Mouse (Mus musculus): ENCODE data around the gene Ugt1a1. TPM values are rescaled to one million over a fixed set of nuclear protein-coding genes. Genes with fewer than 3 reads are reported as not detected.

Gene Ugt1a1
- total and polyA plus RNA-seq, 2 experiments from 2014 or later: not detected

- Histone ChIP-seq H3K9me3 (ENCODE audit: low read length) (peaks cover 97% of the 10 kb centered on the region), H3K9ac (replicated peaks; ENCODE audit: low read length, poor library complexity, severe bottlenecking) (no peak overlapping the region), H3K27me3 (ENCODE audit: insufficient read depth, low read length) (no peaks in the 10 kb centered on the region), H3K27ac (ENCODE audit: low read depth, low read length) (no peak overlapping the region), H3K4me1 (ENCODE audit: insufficient read depth, low read length) (no peaks in the 10 kb centered on the region), H3K36me3 (ENCODE audit: insufficient read depth, low read length) (no peaks in the 10 kb centered on the region), H3K4me3 (ENCODE audit: low read depth, low read length) (no peak overlapping the region), H3K4me2 (ENCODE audit: low read depth, low read length, poor library complexity, severe bottlenecking) (no peak overlapping the region)
- WGBS: 68% methylated on average over 4 of the region's 4 CpGs
- TF ChIP-seq CTCF (IDR thresholded peaks at IDR 0.05): no peak
- DNase-seq (ENCODE audit: low spot score): no peak
- ATAC-seq (ENCODE audit: low FRiP score): no peak
These were observed 36.9 kb downstream of the Ugt1a1 start for GRCm38 (mm10) chr1:88248658-88249057.

GRCm38 (mm10) chr1:88249596-88249995 lies 37.8 kb downstream of the Ugt1a1 start:
- Histone ChIP-seq H3K4me3 (ENCODE audit: low read depth, low read length) (no peak overlapping the region), H3K4me1 (ENCODE audit: insufficient read depth, low read length) (no peaks in the 10 kb centered on the region), H3K9me3 (ENCODE audit: low read length) (peaks cover 97% of the 10 kb centered on the region), H3K4me2 (ENCODE audit: low read depth, low read length, poor library complexity, severe bottlenecking) (no peak overlapping the region), H3K27ac (ENCODE audit: low read depth, low read length) (no peak overlapping the region), H3K36me3 (ENCODE audit: insufficient read depth, low read length) (no peaks in the 10 kb centered on the region), H3K27me3 (ENCODE audit: insufficient read depth, low read length) (no peaks in the 10 kb centered on the region), H3K9ac (replicated peaks; ENCODE audit: low read length, poor library complexity, severe bottlenecking) (no peak overlapping the region)
- WGBS: 76% methylated on average over 7 of the region's 7 CpGs
- ATAC-seq (ENCODE audit: low FRiP score) (no peak), DNase-seq (ENCODE audit: low spot score) (no peak)
- TF ChIP-seq CTCF (IDR thresholded peaks at IDR 0.05): no peak

- no peak overlapping the region for H3K4me3 ChIP-seq (ENCODE audit: low read depth, low read length)
- 80% methylated on average over 5 of the region's 5 CpGs for WGBS
- H3K9ac ChIP-seq (replicated peaks; ENCODE audit: low read length, poor library complexity, severe bottlenecking): no peak overlapping the region
- H3K27me3 ChIP-seq (ENCODE audit: insufficient read depth, low read length): no peaks in the 10 kb centered on the region
- DNase-seq (ENCODE audit: low spot score) (no peak), ATAC-seq (ENCODE audit: low FRiP score) (no peak)
- no peaks in the 10 kb centered on the region for H3K4me1 ChIP-seq (ENCODE audit: insufficient read depth, low read length)
- H3K27ac ChIP-seq (ENCODE audit: low read depth, low read length): no peak overlapping the region
- H3K36me3 ChIP-seq (ENCODE audit: insufficient read depth, low read length): no peaks in the 10 kb centered on the region
- H3K4me2 ChIP-seq (ENCODE audit: low read depth, low read length, poor library complexity, severe bottlenecking): no peak overlapping the region
- TF ChIP-seq CTCF (IDR thresholded peaks at IDR 0.05): no peak
- H3K9me3 ChIP-seq (ENCODE audit: low read length): peaks cover 97% of the 10 kb centered on the region
These were observed 38.3 kb downstream of the Ugt1a1 start for GRCm38 (mm10) chr1:88250023-88250422.

- Histone ChIP-seq H3K27ac (ENCODE audit: low read depth, low read length) (no peak overlapping the region), H3K4me2 (ENCODE audit: low read depth, low read length, poor library complexity, severe bottlenecking) (no peak overlapping the region), H3K9ac (replicated peaks; ENCODE audit: low read length, poor library complexity, severe bottlenecking) (no peak overlapping the region), H3K4me3 (ENCODE audit: low read depth, low read length) (no peak overlapping the region), H3K9me3 (ENCODE audit: low read length) (peaks cover 95% of the 10 kb centered on the region), H3K36me3 (ENCODE audit: insufficient read depth, low read length) (no peaks in the 10 kb centered on the region), H3K4me1 (ENCODE audit: insufficient read depth, low read length) (no peaks in the 10 kb centered on the region), H3K27me3 (ENCODE audit: insufficient read depth, low read length) (no peaks in the 10 kb centered on the region)
- TF ChIP-seq CTCF (IDR thresholded peaks at IDR 0.05): no peak
- WGBS: 77% methylated on average over 8 of the region's 8 CpGs
- ATAC-seq (ENCODE audit: low FRiP score) (no peak), DNase-seq (ENCODE audit: low spot score) (no peak)
These were observed 41.3 kb downstream of the Ugt1a1 start for GRCm38 (mm10) chr1:88253106-88253505.

- no peak overlapping the region for H3K4me3 ChIP-seq (ENCODE audit: low read depth, low read length)
- H3K4me2 ChIP-seq (ENCODE audit: low read depth, low read length, poor library complexity, severe bottlenecking): no peak overlapping the region
- no peak for ATAC-seq (ENCODE audit: low FRiP score)
- H3K9me3 ChIP-seq (ENCODE audit: low read length): peaks cover 94% of the 10 kb centered on the region
- 72% methylated on average over 6 of the region's 6 CpGs for WGBS
- H3K36me3 ChIP-seq (ENCODE audit: insufficient read depth, low read length): no peaks in the 10 kb centered on the region
- no peak for DNase-seq (ENCODE audit: low spot score)
- no peaks in the 10 kb centered on the region for H3K4me1 ChIP-seq (ENCODE audit: insufficient read depth, low read length)
- H3K27ac ChIP-seq (ENCODE audit: low read depth, low read length): no peak overlapping the region
- no peaks in the 10 kb centered on the region for H3K27me3 ChIP-seq (ENCODE audit: insufficient read depth, low read length)
- H3K9ac ChIP-seq (replicated peaks; ENCODE audit: low read length, poor library complexity, severe bottlenecking): no peak overlapping the region
- TF ChIP-seq CTCF (IDR thresholded peaks at IDR 0.05): no peak
These were observed 41.8 kb downstream of the Ugt1a1 start for GRCm38 (mm10) chr1:88253540-88253939.

GRCm38 (mm10) chr1:88254793-88255465 lies 43.2 kb downstream of the Ugt1a1 start:
- no peak overlapping the region for H3K4me2 ChIP-seq (ENCODE audit: low read depth, low read length, poor library complexity, severe bottlenecking)
- DNase-seq (ENCODE audit: low spot score): peak; percentile 75
- no peaks in the 10 kb centered on the region for H3K27me3 ChIP-seq (ENCODE audit: insufficient read depth, low read length)
- peaks cover 8% of the 10 kb centered on the region for H3K36me3 ChIP-seq (ENCODE audit: insufficient read depth, low read length)
- WGBS: 88% methylated on average over 12 of the region's 12 CpGs
- no peak overlapping the region for H3K4me3 ChIP-seq (ENCODE audit: low read depth, low read length)
- no peak overlapping the region for H3K27ac ChIP-seq (ENCODE audit: low read depth, low read length)
- no peak for TF ChIP-seq CTCF (IDR thresholded peaks at IDR 0.05)
- H3K9ac ChIP-seq (replicated peaks; ENCODE audit: low read length, poor library complexity, severe bottlenecking): no peak overlapping the region
- peaks cover 83% of the 10 kb centered on the region for H3K9me3 ChIP-seq (ENCODE audit: low read length)
- no peaks in the 10 kb centered on the region for H3K4me1 ChIP-seq (ENCODE audit: insufficient read depth, low read length)
- no peak for ATAC-seq (ENCODE audit: low FRiP score)

Measured in midbrain, postnatal 0 days (tissue).